Mouse (Mus musculus) E14TG2a.4 (cell line): ENCODE measurements at regions not wholly inside any gene's neighbourhood (a gene's known extent, or its start where the extent isn't known, plus 50 kb on each side); places are given as distances from the start of the nearest gene placed in this dataset.

ENCODE experiments used
- CTCF ChIP-seq: conservative IDR thresholded peaks from 2 replicates; pipeline ENCODE4 v1.5.1; 2014; ENCODE audit warnings: low read length
- POU5F1 ChIP-seq: IDR thresholded peaks from 2 replicates; pipeline ENCODE4 v1.6.1; 2014; ENCODE audit warnings: low read length, borderline replicate concordance

DNA sequence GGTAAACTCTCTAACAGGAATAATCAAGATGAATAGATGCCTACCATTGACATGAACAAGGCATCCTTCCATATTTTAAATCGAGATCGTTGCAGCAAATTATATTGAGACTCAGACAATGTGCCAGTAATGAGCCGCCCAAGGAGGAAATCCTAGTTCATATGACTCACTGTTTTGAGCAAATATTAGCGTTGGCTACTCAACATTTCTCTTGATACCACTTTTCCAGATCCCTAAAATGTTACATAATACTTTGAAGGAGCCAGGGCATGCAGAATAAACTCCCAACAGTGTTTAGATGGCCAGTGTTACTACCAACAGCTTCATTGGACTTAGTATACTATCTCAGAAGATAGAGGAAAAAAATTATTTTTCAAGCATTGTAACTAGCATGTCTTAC, 700.6 kb upstream of the Sox9 start:
- no peak for TF ChIP-seq CTCF
- no peak for TF ChIP-seq POU5F1
